Mouse (Mus musculus) stomach, embryonic 14.5 days (tissue): Measurements from ENCODE around the gene Dnal1. TPM values are rescaled to one million over a fixed set of nuclear protein-coding genes. Genes with fewer than 3 reads are reported as not detected.
A peak's percentile ranks its signal among the peaks of the same experiment; 100 is the strongest.
"Not testable (repeated sequence)": the region's sequence is repeated elsewhere in the genome, so short reads cannot be mapped to it uniquely, and the experiment has no call there.

ENCODE experiments used
- ATAC-seq: fragments of 200-750 bp; cut with Nextera tagmentation; 2 replicates; pipeline ENCODE4 v1.8.0; 2017; ENCODE audit warnings: low read depth, moderate TSS enrichment; ENCODE audit not compliant: insufficient number of reproducible peaks, insufficient read depth, low FRiP score
- H3K27ac ChIP-seq: fragments of 300-500 bp; sonication (generic); 2 replicates; pipeline ENCODE4 v1.5.1; 2014; ENCODE audit warnings: mild to moderate bottlenecking, low read length, moderate library complexity, mixed read lengths
- H3K27me3 ChIP-seq: fragments of 300-500 bp; sonication (generic); 2 replicates; pipeline ENCODE4 v1.6.1; 2014; ENCODE audit warnings: low read length, control low read depth, mixed read lengths; ENCODE audit not compliant: control insufficient read depth, insufficient read depth
- H3K36me3 ChIP-seq: fragments of 300-500 bp; sonication (generic); 2 replicates; pipeline ENCODE4 v1.6.1; 2014; ENCODE audit warnings: mild to moderate bottlenecking, control low read depth, low read length, moderate library complexity, mixed read lengths; ENCODE audit not compliant: control insufficient read depth, insufficient read depth
- H3K4me1 ChIP-seq: fragments of 300-500 bp; sonication (generic); 2 replicates; pipeline ENCODE4 v1.6.1; 2014; ENCODE audit warnings: low read length, control low read depth, mixed read lengths; ENCODE audit not compliant: control insufficient read depth, insufficient read depth
- H3K4me2 ChIP-seq: fragments of 300-500 bp; sonication (generic); replicated peaks from 2 replicates; pipeline ENCODE4 v1.6.1; 2014; ENCODE audit warnings: low read depth, low read length, control low read depth
- H3K4me3 ChIP-seq: fragments of 300-500 bp; sonication (generic); 2 replicates; pipeline ENCODE4 v1.5.1; 2014; ENCODE audit warnings: low read depth, low read length, control low read depth
- H3K9ac ChIP-seq: fragments of 300-500 bp; sonication (generic); replicated peaks from 2 replicates; pipeline ENCODE4 v1.6.1; 2014; ENCODE audit warnings: low read depth, mild to moderate bottlenecking, control low read depth, low read length, moderate library complexity, mixed read lengths
- H3K9me3 ChIP-seq: fragments of 300-500 bp; sonication (generic); 2 replicates; pipeline ENCODE4 v1.6.1; 2016; ENCODE audit warnings: low read depth, low read length, control low read depth; ENCODE audit not compliant: control insufficient read depth
- WGBS: fragments of 180-500 bp; shearing (Covaris S2); extraction: QIAGEN DNeasy Blood & Tissue Kit; methylation state at CpG from one replicate; pipeline ENCODE4 v1.1.7; 2014; 5-methylcytosine and 5-hydroxymethylcytosine counted together
- polyA plus RNA-seq: library from polyadenylated mRNA; unstranded; fragments of >200 nt; fragmentation: Nextera tagmentation; extraction: Ambion mirVana; gene quantifications from 2 replicates; pipeline ENCODE4 v1.2.1, GENCODE M21; 2014

Gene Dnal1
- polyA plus RNA-seq, 1 experiment from 2014 or later = 3.8 TPM

GRCm38 (mm10) chr12:84083842-84084241 lies 30.3 kb upstream of the Dnal1 start:
- no peak overlapping the region for H3K9ac ChIP-seq

GRCm38 (mm10) chr12:84084581-84084980 lies 29.6 kb upstream of the Dnal1 start:
- Histone ChIP-seq H3K4me1 (no peaks in the 10 kb centered on the region), H3K9ac (no peak overlapping the region), H3K27ac (no peak overlapping the region), H3K27me3 (no peaks in the 10 kb centered on the region), H3K4me3 (no peak overlapping the region), H3K36me3 (no peaks in the 10 kb centered on the region), H3K4me2 (no peak overlapping the region), H3K9me3 (no peaks in the 10 kb centered on the region)
- no peak for ATAC-seq
- WGBS = 74% methylated on average over 4 of the region's 4 CpGs

More at GRCm38 (mm10) chr12:84083842-84084241, 30.3 kb upstream of the Dnal1 start:
- Histone ChIP-seq H3K4me1 (no peaks in the 10 kb centered on the region), H3K36me3 (no peaks in the 10 kb centered on the region), H3K4me2 (no peak overlapping the region), H3K9me3 (no peaks in the 10 kb centered on the region), H3K4me3 (no peak overlapping the region), H3K27me3 (no peaks in the 10 kb centered on the region), H3K27ac (no peak overlapping the region)
- 77% methylated on average over 2 of the region's 2 CpGs for WGBS
- ATAC-seq = no peak

- not testable (repeated sequence) for H3K9ac ChIP-seq, H3K4me2 ChIP-seq, H3K36me3 ChIP-seq, ATAC-seq, H3K27me3 ChIP-seq, H3K27ac ChIP-seq, H3K9me3 ChIP-seq, H3K4me3 ChIP-seq, H3K4me1 ChIP-seq
- WGBS = 88% methylated on average over 5 of the region's 5 CpGs
These were observed 19.5 kb upstream of the Dnal1 start for GRCm38 (mm10) chr12:84094666-84095065.

- no peak for ATAC-seq
- Histone ChIP-seq H3K4me1 (no peaks in the 10 kb centered on the region), H3K27me3 (no peaks in the 10 kb centered on the region), H3K27ac (no peak overlapping the region), H3K9ac (no peak overlapping the region), H3K4me2 (no peak overlapping the region), H3K9me3 (no peaks in the 10 kb centered on the region), H3K36me3 (no peaks in the 10 kb centered on the region), H3K4me3 (no peak overlapping the region)
- 93% methylated on average over 2 of the region's 2 CpGs for WGBS
These were observed 14.6 kb upstream of the Dnal1 start for GRCm38 (mm10) chr12:84099605-84100004.

GRCm38 (mm10) chr12:84100071-84100470 lies 14.1 kb upstream of the Dnal1 start:
- H3K4me2 ChIP-seq = peak overlapping the region; percentile 49; the same call in 1 of the 2 replicates
- H3K4me1 ChIP-seq = no peaks in the 10 kb centered on the region
- no peak overlapping the region for H3K9ac ChIP-seq
- WGBS = 64% methylated on average over 1 of the region's 1 CpGs
- H3K36me3 ChIP-seq = no peaks in the 10 kb centered on the region
- H3K27ac ChIP-seq = no peak overlapping the region
- H3K27me3 ChIP-seq = no peaks in the 10 kb centered on the region
- no peaks in the 10 kb centered on the region for H3K9me3 ChIP-seq
- ATAC-seq = no peak
- H3K4me3 ChIP-seq = no peak overlapping the region

- peak; percentile 69; the same call in 1 of the 2 replicates for ATAC-seq
- peak within 1 kb of the TSS; percentile 57 for H3K9ac ChIP-seq
- peak within 1 kb of the TSS; percentile 49 for H3K4me2 ChIP-seq
- H3K27ac ChIP-seq, H3K9me3 ChIP-seq, H3K27me3 ChIP-seq, H3K36me3 ChIP-seq, H3K4me1 ChIP-seq: not testable (repeated sequence)
- under 1% methylated on average over 74 of the region's 80 CpGs for WGBS
- peak within 1 kb of the TSS; percentile 38 for H3K4me3 ChIP-seq
These were observed 13.3 kb upstream of the Dnal1 start, which contains the start of gene Acot6 for GRCm38 (mm10) chr12:84100604-84101492. Gene Acot6, plus strand, starts transcription at chr12:84100654.

GRCm38 (mm10) chr12:84101493-84101845 lies 12.7 kb upstream of the Dnal1 start:
- Histone ChIP-seq H3K36me3 (no peaks in the 10 kb centered on the region), H3K9me3 (no peaks in the 10 kb centered on the region), H3K27me3 (no peaks in the 10 kb centered on the region), H3K9ac (no peak overlapping the region), H3K4me2 (peak overlapping the region; percentile 49), H3K27ac (no peak overlapping the region), H3K4me1 (no peaks in the 10 kb centered on the region), H3K4me3 (peak overlapping the region; percentile 38)
- ATAC-seq = no peak
- WGBS = 49% methylated on average over 2 of the region's 2 CpGs

GRCm38 (mm10) chr12:84107012-84107411 lies 7.2 kb upstream of the Dnal1 start:
- Histone ChIP-seq H3K36me3 (no peaks in the 10 kb centered on the region), H3K9me3 (no peaks in the 10 kb centered on the region), H3K27me3 (no peaks in the 10 kb centered on the region), H3K4me3 (no peak overlapping the region), H3K27ac (no peak overlapping the region), H3K4me2 (no peak overlapping the region), H3K4me1 (no peaks in the 10 kb centered on the region), H3K9ac (no peak overlapping the region)
- no peak for ATAC-seq
- 82% methylated on average over 3 of the region's 3 CpGs for WGBS
